Mouse (Mus musculus) cerebellum, adult 11-12 months (tissue): Measurements from ENCODE around the gene Fbn1.

ENCODE experiments used
- DNase-seq: peaks from one replicate; pipeline ENCODE4 v3.0.0; 2022

Fbn1 gene

DNA sequence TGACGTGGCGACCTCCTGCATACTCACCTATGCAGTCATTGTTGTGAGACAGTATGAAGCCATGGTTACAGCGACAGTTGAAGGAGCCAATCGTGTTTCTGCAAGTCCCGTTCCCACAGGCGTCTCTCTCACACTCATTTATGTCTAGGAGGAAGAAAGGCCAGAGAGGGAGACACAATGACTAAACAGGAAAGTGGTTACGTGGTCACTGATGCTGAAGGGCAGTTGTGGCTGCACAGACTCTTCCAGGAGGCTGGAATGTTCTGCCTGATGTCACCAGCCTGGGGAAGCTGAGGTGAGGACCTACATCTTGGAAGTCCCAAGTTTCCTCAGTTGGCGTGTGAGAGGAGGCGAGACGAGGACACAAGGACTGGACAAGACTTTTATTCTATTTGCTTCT, 177.3 kb downstream of the Fbn1 start:
- no peak for DNase-seq

DNA sequence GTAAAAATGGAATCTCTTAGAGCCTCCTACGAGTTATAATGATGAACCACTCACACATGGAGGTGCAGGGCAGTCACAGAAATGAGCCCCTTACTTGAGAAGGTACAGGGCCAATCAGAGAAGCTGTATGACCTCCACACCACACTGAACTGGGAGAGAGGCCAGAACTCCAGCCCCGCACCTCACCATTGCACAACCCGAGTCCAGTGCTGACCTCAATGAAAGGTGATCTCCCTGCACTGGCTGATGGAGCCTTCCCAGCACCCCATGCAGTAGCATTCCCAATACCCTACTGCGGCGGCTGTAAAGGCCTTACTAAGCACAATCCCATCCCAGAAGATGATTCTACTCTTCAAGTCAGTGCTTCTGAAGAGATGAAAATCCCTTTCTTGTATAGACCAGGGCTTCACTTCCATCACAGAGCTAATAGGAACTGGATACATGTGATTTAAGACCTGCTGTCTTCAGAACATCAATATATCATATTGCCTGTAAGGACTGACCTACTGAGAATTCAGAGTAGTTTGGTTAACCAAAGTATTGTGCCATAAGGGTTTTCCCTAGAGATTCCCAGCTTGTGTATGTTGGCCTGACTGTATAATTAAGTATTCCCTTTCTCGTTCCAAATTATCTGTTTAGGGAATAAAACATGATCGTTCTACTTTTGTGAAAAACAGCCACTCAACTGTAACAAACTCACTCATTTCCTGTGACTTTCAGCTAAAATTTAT, 182.5 kb downstream of the Fbn1 start:
- no peak for DNase-seq

DNA sequence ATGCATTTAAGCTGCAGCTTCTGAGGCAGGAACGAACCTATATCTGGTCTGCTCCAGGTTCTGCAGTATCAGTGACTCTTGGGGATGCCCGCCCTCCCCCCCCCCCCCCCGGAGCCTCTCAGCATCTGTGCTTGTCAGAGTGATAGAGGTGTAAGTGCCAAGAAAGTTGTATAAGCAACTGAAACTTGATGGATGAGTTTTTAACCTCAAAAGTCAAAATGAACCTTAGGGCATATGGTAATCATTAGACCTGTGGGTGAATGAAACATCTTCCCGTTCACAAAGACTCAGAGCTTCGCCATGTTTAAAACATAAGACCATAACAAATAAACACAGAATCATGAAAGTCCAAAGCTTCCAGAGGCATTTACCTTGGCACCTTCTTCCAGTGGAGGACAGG, 183.3 kb downstream of the Fbn1 start:
- DNase-seq, result no peak

DNA sequence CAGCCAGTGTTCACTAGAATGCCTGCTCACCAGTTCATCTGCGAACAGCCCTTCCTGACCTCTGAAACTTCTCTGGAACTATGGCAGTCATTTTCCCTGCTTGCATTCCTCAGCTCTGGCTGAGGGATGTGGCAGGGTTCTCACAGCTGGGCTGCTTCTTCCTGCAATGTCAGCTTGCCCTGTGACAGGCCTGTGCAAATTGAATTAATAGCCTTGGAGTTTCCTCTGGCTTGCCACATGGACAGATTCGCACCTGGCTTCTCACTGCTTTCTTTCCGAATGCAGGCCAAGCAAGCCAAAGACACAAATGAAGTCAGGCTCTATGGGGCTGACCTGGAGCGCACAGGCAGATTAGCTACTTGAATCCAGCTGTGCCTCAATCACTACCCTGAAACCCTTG, 184.4 kb downstream of the Fbn1 start:
- no peak for DNase-seq

DNA sequence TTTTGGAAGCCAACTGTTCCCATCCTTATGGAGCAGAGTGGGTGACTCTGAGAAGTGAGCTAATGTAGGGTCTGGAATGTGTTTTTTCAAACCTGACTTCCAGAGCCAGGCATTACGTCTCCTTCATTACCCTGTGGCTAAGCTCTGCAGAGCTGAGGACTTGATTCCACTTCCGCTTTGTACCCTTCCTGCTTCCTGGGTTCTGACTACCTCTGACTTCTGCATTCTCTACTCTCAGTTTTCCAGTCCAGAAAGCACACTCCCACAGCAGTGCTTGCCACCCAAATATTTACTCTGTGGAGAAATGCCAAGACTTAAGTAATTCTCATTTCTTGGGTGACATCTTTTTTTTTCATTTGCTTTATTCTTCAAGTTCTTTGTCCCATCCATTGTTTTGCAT, 185.2 kb downstream of the Fbn1 start:
- DNase-seq, result no peak

DNA sequence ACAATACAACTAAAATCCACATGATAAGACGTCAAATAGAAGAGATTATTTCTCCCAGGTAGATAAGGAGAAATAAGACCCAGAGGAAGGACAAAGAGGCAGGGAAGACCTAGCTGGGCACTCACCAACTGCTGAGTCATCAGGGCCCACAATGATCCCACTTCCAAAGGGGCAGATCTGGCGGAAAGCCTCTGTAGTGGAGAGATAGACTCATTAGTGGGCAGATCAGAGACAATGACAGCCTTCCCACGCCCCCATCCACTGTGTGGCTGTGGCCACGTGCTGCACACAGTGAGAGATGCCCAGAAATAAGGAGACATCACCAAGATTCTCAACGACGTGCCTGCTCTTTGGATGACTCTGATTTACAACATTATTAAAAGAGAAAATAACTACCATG, 186.7 kb downstream of the Fbn1 start:
- no peak for DNase-seq

DNA sequence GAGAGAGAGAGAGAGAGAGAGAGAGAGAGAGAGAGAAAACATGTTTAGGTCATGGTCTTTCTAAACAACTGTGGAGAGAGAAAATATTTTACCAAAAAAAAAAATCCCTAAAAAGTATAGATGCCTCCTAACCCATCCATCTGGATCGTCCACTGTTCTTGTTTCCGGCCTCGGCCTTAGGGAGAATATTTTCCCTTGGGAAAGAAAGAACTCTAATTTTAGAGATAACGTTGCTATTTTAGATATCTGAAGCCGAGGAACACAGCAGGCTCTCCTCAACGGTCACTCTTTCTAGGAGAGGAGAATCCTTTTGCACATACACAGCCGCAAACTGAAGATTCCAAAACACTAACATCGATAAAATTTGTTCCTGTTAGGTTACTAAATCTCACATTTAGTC, 188.1 kb downstream of the Fbn1 start:
- DNase-seq, result no peak

DNA sequence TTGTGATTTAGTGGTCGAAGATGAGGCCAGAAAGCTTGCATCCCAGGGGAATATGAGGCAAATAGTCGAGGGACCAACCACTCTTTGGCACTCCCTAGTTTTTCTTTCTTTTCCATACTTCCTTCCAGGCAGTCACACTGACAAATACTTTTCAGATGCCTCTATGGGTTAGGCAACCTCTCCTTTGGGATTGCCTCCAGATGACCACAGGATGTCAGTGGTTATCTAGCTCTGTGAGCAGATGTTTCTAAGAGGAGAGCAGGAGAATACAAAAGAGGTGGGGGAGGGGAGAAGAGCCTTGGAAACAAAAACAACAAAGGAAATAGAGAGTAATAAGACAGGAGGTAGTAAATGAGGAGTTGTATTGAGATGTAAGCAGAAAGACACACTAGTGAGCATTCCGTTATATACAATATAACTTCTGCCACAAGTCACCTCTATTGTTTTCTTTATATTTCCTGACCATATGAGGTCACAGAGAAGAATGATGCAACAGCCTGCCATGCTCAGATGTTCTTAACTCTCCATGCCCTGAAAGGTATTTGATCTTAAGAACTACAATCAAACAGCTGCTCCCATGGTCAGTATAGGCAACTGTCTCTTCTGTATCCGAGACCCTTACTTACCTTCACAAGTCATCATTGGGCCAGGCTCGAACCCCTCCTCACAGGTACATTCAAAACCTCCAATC, 189.3 kb downstream of the Fbn1 start:
- no peak for DNase-seq

DNA sequence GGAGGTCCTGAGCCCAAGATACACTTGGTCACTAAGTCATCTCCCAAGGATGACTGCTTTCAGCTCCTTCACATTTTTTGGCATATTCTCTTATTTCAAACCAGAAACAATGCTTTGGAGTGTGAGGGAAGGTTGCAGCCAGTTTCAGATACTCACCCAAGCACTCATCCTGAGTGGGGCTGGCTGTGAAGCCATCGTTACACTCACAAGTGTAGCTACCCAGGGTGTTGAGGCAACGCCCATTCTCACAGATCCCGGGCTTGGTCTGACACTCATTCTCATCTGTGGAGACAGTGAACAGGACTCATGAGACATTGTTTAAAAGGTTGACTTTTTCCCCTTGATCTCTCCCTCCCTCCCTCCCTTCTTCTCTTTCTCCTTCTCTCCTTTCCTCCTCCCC, 192.6 kb downstream of the Fbn1 start:
- DNase-seq, result no peak

DNA sequence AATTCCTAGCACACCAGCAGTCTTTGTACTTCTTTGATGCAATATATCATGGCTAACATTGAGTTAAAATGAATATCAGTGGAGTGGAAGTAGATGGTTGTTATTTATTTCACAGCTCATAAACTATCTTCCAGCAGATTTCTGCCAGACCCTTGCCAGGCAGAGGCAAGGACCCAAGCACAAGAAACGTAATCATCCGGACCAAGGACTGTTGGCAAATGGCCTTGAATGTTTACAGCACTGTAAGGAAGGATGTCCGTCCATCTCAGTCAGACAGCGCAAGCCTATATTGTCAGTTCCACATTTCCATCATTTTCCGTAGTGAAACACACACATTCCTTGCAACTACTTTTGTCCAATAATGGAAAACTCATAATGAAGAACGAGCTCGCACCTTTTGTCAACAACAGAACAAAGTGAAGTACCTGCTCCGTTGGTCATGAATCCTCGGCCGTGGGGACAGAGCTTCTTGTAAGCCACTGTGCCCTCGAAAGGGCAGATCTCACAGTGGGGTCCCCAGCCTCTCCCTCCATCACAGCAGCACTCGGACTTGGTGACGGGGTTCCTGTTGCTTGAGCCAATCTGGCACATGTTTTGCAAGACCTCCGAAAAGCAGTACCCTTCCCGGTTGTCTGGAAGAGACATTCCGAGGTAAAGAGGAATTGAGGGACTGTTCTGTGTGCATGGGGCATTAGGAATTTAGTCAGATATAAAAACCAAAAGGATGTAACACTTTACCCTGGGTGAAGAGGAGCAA, 193.4 kb downstream of the Fbn1 start:
- DNase-seq, result no peak

DNA sequence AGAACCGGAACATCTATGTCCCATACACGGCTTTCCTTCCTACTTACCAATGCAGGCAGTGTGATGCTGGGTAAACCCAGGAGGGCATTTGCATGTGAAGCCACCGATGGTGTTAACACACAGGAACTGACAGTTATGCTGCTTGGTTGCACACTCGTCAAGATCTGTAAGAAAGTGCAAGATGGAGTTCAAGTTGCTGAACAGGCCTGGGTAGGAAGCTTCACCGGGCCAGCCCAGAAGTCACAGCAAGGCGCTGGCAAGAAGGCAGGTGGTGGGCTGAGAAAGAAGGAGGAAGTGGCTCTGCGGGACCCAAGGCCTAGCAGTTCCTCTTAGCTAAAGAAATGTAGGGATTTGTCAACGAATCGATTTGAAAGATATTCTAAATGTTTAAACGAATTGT, 198.1 kb downstream of the Fbn1 start:
- no peak for DNase-seq

DNA sequence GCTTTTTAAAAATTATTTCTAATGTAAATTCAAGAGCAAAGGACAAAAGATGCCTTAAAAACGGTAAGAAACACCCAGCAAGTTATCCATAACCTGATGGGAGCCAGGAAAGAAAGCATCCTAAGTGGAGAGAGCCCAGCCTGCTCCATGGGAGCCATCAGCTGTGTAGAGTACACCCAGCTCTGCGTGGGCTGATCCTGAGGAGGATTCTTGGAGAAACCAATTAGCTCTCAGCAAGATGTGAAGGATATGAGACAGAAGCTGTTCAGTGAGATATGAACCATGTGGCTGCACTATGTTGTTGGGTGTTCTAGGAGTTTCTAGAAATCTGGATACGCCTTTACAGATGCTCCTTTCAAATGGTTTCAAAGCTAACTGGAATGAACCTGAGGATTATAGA, 202.1 kb downstream of the Fbn1 start:
- DNase-seq, result no peak

DNA sequence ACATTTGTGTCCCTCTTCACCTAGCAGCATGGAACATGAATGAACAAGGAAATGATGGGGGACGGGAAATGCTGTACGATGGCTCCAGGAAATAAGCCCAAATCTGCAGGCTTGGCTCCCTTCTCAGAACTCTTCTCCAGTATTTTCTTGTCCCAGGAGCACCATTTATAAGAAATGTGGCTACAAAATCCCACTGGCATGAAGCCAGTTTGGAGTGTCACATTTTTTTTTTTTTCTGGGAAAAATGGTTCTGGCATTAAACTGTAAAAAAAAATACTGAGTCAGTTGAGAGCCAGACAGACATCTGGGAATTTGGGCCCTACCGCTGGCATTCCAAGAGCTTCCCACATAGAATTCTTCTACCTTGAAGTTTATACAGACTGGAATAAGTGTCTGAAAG, 203.0 kb downstream of the Fbn1 start:
- no peak for DNase-seq

DNA sequence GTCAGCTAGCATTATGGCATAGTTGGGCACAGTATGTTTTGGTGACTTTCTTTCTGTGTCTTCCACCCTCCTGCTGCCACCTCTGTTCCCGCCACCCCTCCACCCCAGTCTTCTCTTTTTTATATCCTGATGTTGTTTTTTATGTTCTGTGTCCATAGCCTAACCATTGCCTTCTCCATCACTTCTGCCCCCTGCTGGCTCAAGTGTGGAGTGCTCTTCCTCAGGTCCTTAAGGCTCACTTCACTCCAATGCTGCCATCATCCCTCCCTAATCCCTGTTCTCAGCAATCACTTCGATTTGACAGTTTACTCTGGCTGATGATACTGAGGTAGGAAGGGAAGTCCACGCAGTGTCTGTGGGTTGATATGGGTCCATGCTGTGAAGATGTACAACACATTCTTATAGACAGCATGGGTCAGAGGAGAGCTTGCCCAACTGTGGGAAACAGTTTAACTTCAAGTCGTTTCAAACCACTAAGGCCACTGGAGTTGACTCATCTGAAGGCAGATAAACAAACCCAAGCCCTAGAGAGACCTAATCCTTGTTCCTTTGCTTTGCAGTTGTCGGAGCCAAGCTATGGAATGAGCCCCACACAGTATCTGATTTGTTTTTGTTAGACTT, 203.9 kb downstream of the Fbn1 start:
- DNase-seq, result no peak

DNA sequence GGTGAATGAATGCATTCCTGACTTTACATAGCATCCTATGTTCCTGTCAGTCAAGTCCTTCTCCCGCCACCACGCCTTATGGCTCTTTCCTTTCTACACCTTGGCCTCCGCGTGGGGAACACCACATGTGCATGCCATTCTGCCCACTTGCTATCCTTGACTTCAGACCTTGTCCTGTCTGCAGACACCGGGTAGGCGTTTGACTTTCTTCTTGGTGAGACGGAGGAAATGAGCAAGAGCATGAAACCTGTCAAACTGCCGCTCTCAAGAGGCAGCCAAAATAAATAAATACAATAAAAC, 205.2 kb downstream of the Fbn1 start:
- no peak for DNase-seq

DNA sequence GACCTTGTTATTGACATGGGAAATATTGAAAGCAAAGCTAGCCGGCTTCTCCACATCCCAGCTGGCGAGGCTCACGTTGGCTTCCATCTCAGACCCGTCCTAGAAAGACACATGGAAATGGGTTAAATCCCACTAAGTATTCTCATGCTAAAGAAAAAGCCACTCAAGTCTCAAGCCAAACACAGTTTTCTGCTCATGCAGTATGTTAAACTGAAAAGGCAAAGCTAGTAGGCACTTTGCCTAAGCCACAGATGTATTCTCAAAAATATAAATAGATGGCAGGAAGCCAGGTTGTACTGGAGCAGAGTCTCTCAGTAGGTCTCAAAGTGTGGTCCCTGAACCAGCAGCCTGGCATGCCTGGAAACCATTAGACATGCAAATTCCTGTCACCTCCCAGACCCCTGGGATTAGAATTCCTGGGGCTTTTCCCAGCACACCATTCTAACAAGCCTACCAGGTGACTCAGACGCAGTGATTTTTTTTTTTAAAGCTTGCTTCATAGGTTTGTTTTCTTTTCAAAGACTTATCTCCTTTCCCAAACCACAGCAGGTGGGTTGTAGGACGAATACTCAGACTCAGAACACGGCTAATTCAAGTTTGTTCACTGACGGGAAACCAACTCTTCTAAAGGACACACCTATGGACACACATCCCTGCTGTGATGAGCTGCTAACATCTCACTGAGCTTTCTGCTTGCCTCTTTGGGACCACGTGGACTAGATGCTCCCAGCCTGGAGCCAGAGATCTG, 205.7 kb downstream of the Fbn1 start:
- DNase-seq, result no peak

DNA sequence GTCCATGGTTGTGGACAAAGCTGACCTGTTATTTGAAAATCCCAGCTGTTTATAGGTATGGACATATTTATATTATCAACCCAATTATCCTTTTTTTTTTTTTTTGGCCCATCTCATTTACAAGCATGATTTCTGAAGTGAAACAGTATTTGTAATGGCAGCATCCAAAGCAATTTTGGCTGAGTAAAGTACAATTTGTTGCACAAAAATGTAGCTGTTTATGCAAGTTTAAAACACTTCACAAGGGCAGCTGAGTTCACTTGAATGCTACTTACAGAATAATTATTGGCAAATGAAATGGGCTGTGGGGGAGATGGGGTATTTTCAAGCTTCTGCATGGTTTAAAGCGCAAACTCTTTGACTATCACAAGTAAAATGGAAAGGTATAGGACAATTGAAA, 209.0 kb downstream of the Fbn1 start:
- DNase-seq, result no peak

DNA sequence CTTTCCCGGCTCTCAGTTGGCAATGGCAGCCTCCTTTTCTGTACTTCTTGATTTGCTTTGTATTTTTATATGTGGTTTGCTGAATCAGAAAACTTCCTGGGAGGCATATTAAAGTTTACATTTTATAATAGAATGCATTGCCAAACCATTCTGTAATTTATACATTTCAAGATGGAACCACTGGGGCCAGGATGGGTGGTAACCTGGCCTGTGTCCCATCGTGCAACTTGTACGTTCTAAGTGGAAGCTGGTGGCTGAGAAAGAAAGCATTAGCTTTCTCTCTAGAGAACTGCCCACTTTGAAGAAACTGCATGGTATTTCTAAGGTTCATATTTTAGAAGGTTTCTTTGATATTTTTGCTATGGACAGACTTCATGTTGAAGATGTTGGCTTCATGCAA, 212.3 kb downstream of the Fbn1 start:
- DNase-seq, result no peak

DNA sequence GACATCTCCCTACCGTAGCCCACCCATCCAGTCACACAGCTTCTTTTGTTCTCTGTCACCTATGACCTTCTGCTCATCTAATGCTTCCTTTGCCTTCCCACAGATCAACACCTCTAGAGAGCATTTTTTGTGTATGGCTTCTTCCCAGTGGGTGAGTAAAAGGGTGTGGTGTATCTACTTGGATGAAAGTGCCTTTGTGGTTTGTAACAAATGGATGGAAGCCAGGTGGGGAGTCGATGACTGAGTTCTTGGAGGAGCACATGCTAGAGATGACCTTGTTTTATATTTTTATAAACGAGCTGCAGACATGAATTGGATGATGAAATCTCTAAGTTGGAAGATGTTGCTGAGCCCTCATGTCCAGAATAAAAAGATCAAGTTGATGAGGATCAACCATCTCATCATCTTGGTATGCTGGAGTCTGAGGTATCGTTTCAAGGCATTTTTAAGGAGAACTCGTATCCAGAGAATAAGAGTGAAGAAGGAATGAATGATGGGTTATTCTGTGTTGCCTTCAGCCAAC, 213.8 kb downstream of the Fbn1 start:
- DNase-seq, result no peak

DNA sequence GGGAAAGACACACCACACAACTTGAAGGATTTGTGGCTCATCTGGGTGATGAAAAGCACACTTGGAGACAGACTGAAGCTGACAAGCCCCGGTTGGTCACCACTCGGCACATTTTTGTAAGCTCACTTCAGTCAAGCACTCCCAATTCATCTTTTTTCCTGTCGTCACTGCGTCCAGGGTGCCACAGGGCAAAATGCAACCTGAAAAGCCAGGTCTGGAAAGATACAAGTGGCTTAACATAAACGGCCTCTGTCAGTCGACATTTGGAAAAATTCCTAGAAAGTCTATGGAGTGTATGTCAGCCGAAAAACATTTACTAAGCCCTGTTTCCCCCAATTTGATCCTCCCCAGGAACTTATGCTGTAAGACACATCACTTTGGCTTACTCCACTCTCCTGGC, 215.2 kb downstream of the Fbn1 start:
- DNase-seq, result no peak

DNA sequence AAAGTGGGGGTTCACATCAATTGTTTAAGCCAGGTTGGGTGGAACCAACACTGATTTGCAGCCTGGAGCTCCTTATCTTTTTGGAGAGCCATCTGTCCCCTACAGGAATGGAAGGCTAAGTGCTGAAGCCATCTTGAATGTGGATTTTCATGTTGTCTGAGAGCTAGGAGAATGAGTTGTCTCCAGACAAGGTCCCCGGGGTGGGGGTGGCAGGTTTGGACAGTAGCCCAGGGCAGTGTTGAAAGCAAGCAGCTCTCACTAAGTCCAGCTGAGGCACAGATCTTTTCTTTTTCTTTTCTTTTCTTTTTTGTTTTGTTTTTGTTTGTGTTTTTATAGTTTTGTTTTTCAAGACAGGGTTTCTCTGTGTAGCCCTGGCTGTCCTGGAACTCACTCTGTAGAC, 216.7 kb downstream of the Fbn1 start:
- DNase-seq, result no peak

DNA sequence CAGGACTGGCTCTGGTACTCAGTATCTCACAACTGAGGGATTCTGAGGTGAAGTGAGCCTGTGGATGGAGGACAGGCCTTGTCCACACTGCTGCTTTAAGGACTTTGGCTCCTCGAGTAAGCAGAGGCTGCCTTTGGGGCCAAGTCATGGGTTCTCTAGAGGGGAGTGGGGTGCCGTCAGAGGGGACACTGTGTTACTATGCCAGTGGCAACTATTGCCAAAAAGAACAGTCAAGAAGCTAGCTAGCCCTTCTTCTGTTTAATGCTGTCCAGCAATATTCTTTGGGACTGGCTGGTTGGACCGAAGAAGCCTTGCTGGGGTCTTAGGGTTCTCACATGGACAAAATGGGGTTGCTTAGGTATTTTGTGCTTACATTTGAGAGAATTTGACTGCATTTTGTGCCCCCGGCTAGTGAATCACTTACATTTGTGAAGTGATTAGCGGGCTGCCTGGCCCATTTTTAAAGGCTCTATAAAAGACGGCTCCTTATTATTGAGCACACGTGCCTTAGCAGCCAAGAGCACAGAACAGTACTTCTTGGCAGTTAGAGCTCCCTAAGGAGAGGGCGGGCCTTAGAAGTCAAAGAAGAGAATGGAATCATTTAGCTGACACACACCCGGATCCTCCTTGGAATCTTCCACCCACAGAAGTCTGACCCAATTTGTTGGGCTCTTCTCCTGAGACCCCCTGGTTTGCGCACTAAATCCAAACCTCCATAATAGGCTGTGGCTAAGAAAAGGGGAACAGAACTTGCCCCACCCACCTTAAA, 217.4 kb downstream of the Fbn1 start:
- DNase-seq, result no peak
